Mouse (Mus musculus): ENCODE data around the gene Col13a1. TPM values are rescaled to one million over a fixed set of nuclear protein-coding genes. Genes with fewer than 3 reads are reported as not detected.

The Col13a1 gene
- polyA plus RNA-seq, 1 experiment from 2014 or later: 7.3 TPM

- Histone ChIP-seq H3K4me3 (replicated peaks; ENCODE audit: low read depth, low read length) (no peak overlapping the region), H3K9ac (ENCODE audit: low read depth, low read length) (no peak overlapping the region), H3K27ac (0 out of 2 replicates have a peak overlapping the region, but pooled peaks have one; percentile 66), H3K27me3 (ENCODE audit: insufficient read depth, low read length) (no peaks in the 10 kb centered on the region), H3K4me2 (ENCODE audit: low read length) (no peak overlapping the region), H3K4me1 (replicated peaks; ENCODE audit: insufficient read depth, low read length) (peaks cover 18% of the 10 kb centered on the region), H3K9me3 (replicated peaks; ENCODE audit: low read length) (no peaks in the 10 kb centered on the region), H3K36me3 (ENCODE audit: insufficient read depth, low read length) (no peaks in the 10 kb centered on the region)
- TF ChIP-seq CTCF (IDR thresholded peaks at IDR 0.05; ENCODE audit: low read depth): no peak
- 68% methylated on average over 6 of the region's 6 CpGs for WGBS
- no peak for DNase-seq (ENCODE audit: low spot score)
- 0 out of 2 replicates have a peak, but pooled peaks have one; percentile 24 for ATAC-seq (replicated peaks; ENCODE audit: low FRiP score, low read depth)
Observed at GRCm38 (mm10) chr10:61929901-61930300, 49.0 kb downstream of the Col13a1 start.

DNA sequence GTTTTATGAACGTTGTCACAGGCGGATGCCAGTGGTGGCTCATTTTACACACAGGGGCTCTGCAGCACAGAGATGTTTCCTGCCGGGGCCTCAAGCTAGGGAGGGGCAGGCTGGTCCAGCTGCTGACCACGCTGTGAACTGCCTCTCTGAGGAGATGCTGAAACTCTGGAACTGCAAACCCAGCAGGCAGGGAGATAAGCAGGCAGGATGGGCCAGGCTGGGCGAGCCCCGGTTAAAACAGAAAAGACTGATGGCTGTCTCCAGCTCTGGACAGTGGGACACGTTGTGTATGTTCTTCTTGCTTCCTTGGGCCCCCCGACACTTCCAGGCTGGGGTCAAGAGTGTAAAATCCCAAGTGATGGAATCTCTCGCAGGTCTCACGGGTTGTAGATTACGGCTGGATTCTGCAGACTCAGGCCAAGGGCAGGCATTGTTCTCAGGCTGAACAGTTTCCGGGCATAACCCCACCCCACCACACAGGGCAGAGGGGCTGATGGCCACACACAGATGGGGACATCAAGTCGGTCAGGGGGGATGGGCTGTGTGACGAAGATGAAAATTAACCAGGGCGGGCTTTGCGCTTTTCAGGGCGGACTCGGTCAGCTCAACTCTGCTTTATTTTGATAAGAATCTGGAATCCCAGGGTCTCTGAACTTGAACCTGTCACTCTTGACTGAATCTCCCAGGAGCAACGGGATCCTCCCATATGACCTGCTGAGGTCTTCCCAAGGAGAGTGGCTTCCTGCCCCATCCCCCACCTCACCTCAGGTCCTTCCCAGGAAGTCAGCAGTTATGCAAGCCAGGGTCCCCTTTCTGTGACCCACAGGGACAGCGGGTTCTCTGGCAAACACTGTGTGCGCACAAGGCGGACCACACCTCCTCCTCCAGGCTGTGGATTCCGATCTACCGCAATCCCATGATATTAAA, 49.9 kb downstream of the Col13a1 start:
- 5% methylated on average over 24 of the region's 24 CpGs for WGBS
- Histone ChIP-seq H3K9ac (ENCODE audit: low read depth, low read length) (no peak overlapping the region), H3K9me3 (replicated peaks; ENCODE audit: low read length) (no peaks in the 10 kb centered on the region), H3K4me1 (replicated peaks; ENCODE audit: insufficient read depth, low read length) (peaks cover 17% of the 10 kb centered on the region), H3K27me3 (ENCODE audit: insufficient read depth, low read length) (no peaks in the 10 kb centered on the region), H3K27ac (peak overlapping the region; percentile 77), H3K4me3 (replicated peaks; ENCODE audit: low read depth, low read length) (no peak overlapping the region), H3K36me3 (ENCODE audit: insufficient read depth, low read length) (no peaks in the 10 kb centered on the region), H3K4me2 (ENCODE audit: low read length) (peak overlapping the region; percentile 8)
- ATAC-seq (replicated peaks; ENCODE audit: low FRiP score, low read depth) (peak; percentile 77), DNase-seq (ENCODE audit: low spot score) (peak; percentile 89)
- no peak for TF ChIP-seq CTCF (IDR thresholded peaks at IDR 0.05; ENCODE audit: low read depth)

DNA sequence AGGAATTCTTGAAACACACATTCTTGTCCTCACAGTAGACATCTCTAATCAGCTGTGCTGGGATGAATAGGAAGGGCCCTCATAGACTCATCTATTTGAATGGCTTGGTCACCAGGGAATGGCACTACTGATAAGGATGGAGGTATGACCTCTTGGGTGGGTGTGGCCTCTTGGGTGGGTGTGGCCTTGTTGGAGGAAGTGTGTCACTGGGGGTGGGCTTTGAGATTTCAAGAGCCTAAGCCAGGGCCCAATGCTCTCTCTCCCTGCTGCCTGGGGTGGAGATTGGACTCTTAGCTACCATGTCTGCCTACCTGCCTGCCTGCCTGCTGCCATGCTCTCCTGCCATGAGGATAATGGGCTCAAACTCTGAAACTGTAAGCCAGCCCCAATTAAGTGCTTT, 53.2 kb downstream of the Col13a1 start:
- peaks cover 24% of the 10 kb centered on the region for H3K4me1 ChIP-seq (replicated peaks; ENCODE audit: insufficient read depth, low read length)

GRCm38 (mm10) chr10:61920655-61921365, 58.1 kb downstream of the Col13a1 start:
- DNase-seq (ENCODE audit: low spot score): peak; percentile 35
- 26% methylated on average over 11 of the region's 11 CpGs for WGBS
- no peaks in the 10 kb centered on the region for H3K27me3 ChIP-seq (ENCODE audit: insufficient read depth, low read length)
- no peaks in the 10 kb centered on the region for H3K9me3 ChIP-seq (replicated peaks; ENCODE audit: low read length)
- no peak overlapping the region for H3K9ac ChIP-seq (ENCODE audit: low read depth, low read length)
- peak overlapping the region; percentile 38 for H3K27ac ChIP-seq
- peak overlapping the region; percentile 32 for H3K4me2 ChIP-seq (ENCODE audit: low read length)
- H3K36me3 ChIP-seq (ENCODE audit: insufficient read depth, low read length): no peaks in the 10 kb centered on the region
- no peak overlapping the region for H3K4me3 ChIP-seq (replicated peaks; ENCODE audit: low read depth, low read length)
- peaks cover 14% of the 10 kb centered on the region for H3K4me1 ChIP-seq (replicated peaks; ENCODE audit: insufficient read depth, low read length)
- no peak for TF ChIP-seq CTCF (IDR thresholded peaks at IDR 0.05; ENCODE audit: low read depth)
- ATAC-seq (replicated peaks; ENCODE audit: low FRiP score, low read depth): no peak

More for the DNA sequence above, 53.2 kb downstream of the Col13a1 start:
- Histone ChIP-seq H3K27ac (no peak overlapping the region), H3K9me3 (replicated peaks; ENCODE audit: low read length) (no peaks in the 10 kb centered on the region), H3K36me3 (ENCODE audit: insufficient read depth, low read length) (no peaks in the 10 kb centered on the region), H3K4me2 (ENCODE audit: low read length) (no peak overlapping the region), H3K9ac (ENCODE audit: low read depth, low read length) (no peak overlapping the region), H3K27me3 (ENCODE audit: insufficient read depth, low read length) (no peaks in the 10 kb centered on the region), H3K4me3 (replicated peaks; ENCODE audit: low read depth, low read length) (no peak overlapping the region)
- DNase-seq (ENCODE audit: low spot score) (no peak), ATAC-seq (replicated peaks; ENCODE audit: low FRiP score, low read depth) (no peak)
- TF ChIP-seq CTCF (IDR thresholded peaks at IDR 0.05; ENCODE audit: low read depth): no peak

DNA sequence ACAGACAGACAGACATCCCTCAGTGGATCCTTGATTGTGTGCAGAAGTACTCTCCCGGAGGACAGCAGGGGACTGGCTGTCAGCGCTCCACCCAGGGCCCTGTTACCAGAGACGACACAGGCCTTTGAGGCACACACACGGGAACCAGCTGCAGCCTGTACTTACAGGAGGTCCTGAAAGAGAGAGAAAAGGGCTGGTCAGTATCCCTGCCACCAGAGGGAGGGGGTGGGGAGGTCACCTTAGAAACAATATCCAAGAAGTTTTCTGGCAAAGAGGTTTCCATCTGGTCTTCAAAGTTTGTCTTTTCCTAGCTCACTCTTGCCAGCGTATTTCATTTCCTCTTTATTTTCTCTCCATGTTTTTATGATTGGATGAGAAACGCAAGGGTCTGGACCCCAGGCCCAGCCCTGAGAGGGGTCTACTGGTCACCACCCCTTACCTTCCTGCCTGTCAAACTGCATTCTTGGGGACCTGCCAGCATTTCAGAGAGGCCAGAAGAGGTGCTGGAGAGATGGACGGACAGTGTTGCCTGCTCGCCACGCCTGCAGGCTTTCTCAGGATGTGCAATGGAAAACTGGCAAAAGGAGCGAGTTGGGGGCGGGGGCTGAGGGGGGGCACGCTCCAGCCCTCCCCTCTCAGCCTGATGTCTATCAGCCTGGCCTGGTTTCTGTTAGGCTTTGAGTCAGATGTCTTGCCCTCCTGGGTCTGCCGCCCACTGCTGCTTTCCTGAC, 58.8 kb downstream of the Col13a1 start:
- peaks cover 14% of the 10 kb centered on the region for H3K4me1 ChIP-seq (replicated peaks; ENCODE audit: insufficient read depth, low read length)
- no peak for TF ChIP-seq CTCF (IDR thresholded peaks at IDR 0.05; ENCODE audit: low read depth)

GRCm38 (mm10) chr10:61919496-61919895, 59.4 kb downstream of the Col13a1 start:
- H3K4me2 ChIP-seq (ENCODE audit: low read length): no peak overlapping the region
- TF ChIP-seq CTCF (IDR thresholded peaks at IDR 0.05; ENCODE audit: low read depth): no peak
- H3K27me3 ChIP-seq (ENCODE audit: insufficient read depth, low read length): no peaks in the 10 kb centered on the region
- no peak overlapping the region for H3K4me3 ChIP-seq (replicated peaks; ENCODE audit: low read depth, low read length)
- no peaks in the 10 kb centered on the region for H3K36me3 ChIP-seq (ENCODE audit: insufficient read depth, low read length)
- ATAC-seq (replicated peaks; ENCODE audit: low FRiP score, low read depth) (no peak), DNase-seq (ENCODE audit: low spot score) (no peak)
- no peak overlapping the region for H3K9ac ChIP-seq (ENCODE audit: low read depth, low read length)
- peaks cover 14% of the 10 kb centered on the region for H3K4me1 ChIP-seq (replicated peaks; ENCODE audit: insufficient read depth, low read length)
- WGBS: 59% methylated on average over 4 of the region's 4 CpGs
- H3K9me3 ChIP-seq (replicated peaks; ENCODE audit: low read length): 0 out of 2 replicates have a peak, but pooled peaks cover 5% of the 10 kb centered on the region
- H3K27ac ChIP-seq: peak overlapping the region; percentile 38; the same call in 1 of the 2 replicates

More for the DNA sequence above, 58.8 kb downstream of the Col13a1 start:
- 0 out of 2 replicates have a peak, but pooled peaks cover 5% of the 10 kb centered on the region for H3K9me3 ChIP-seq (replicated peaks; ENCODE audit: low read length)
- H3K27ac ChIP-seq: peak overlapping the region; percentile 38
- peak overlapping the region; percentile 32 for H3K4me2 ChIP-seq (ENCODE audit: low read length)
- H3K4me3 ChIP-seq (replicated peaks; ENCODE audit: low read depth, low read length): no peak overlapping the region
- DNase-seq (ENCODE audit: low spot score): peak; percentile 66
- no peak overlapping the region for H3K9ac ChIP-seq (ENCODE audit: low read depth, low read length)
- no peaks in the 10 kb centered on the region for H3K36me3 ChIP-seq (ENCODE audit: insufficient read depth, low read length)
- 21% methylated on average over 13 of the region's 13 CpGs for WGBS
- no peaks in the 10 kb centered on the region for H3K27me3 ChIP-seq (ENCODE audit: insufficient read depth, low read length)
- peak; percentile 52; the same call in 1 of the 2 replicates for ATAC-seq (replicated peaks; ENCODE audit: low FRiP score, low read depth)
